Mouse (Mus musculus) myocyte (in vitro differentiated cells): ENCODE measurements around the gene Hexim1.

ENCODE experiments used
- CEBPB ChIP-seq: IDR thresholded peaks from 2 replicates; pipeline ENCODE4 v1.6.1; 2011; ENCODE audit warnings: mild to moderate bottlenecking, moderate library complexity; ENCODE audit not compliant: poor library complexity, insufficient read depth, severe bottlenecking
- E2F4 ChIP-seq: IDR thresholded peaks from one replicate; pipeline ENCODE4 v1.6.1; 2011; ENCODE audit warnings: mild to moderate bottlenecking, control low read depth, moderate library complexity; ENCODE audit not compliant: insufficient read depth
- MAX ChIP-seq: IDR thresholded peaks from one replicate; pipeline ENCODE4 v1.6.1; 2011; ENCODE audit warnings: low read depth, mild to moderate bottlenecking, control low read depth
- MYOD1 ChIP-seq, 3 experiments: IDR thresholded peaks; one replicate each; pipeline ENCODE4 v1.6.1; 2011; ENCODE audit warnings: control low read depth in 2 of 3, low read depth in 2 of 3, mild to moderate bottlenecking in 2 of 3, moderate library complexity in 1 of 3; ENCODE audit not compliant: insufficient read length in 2 of 3, control insufficient read depth in 1 of 3
- POLR2A ChIP-seq: IDR thresholded peaks from one replicate; pipeline ENCODE4 v1.6.1; 2011; ENCODE audit warnings: low read depth, mild to moderate bottlenecking, control low read depth, moderate library complexity; ENCODE audit not compliant: insufficient read length
- POLR2AphosphoS2 ChIP-seq: IDR thresholded peaks from one replicate; pipeline ENCODE4 v1.6.1; 2011; ENCODE audit warnings: low read depth, control low read depth; ENCODE audit not compliant: insufficient read length
- SRF ChIP-seq: IDR thresholded peaks from one replicate; pipeline ENCODE4 v1.6.1; 2011; ENCODE audit warnings: low read depth; ENCODE audit not compliant: control insufficient read depth, insufficient read length
- TCF12 ChIP-seq: IDR thresholded peaks from one replicate; pipeline ENCODE4 v1.6.1; 2011; ENCODE audit warnings: mild to moderate bottlenecking, control low read depth; ENCODE audit not compliant: poor library complexity, insufficient read depth, severe bottlenecking
- TCF3 ChIP-seq: IDR thresholded peaks from one replicate; pipeline ENCODE4 v1.6.1; 2011; ENCODE audit warnings: low read depth, control low read depth; ENCODE audit not compliant: insufficient read length
- USF1 ChIP-seq: IDR thresholded peaks from one replicate; pipeline ENCODE4 v1.6.1; 2011; ENCODE audit warnings: low read depth, mild to moderate bottlenecking, control low read depth, moderate library complexity

GRCm38 (mm10) chr11:103070322-103070880 is 45.6 kb upstream of the Hexim1 start:
- TF ChIP-seq POLR2A, result no peak
- no peak for TF ChIP-seq MYOD1 (IDR thresholded peaks at IDR 0.05; ENCODE audit: control insufficient read depth in 1 of 3, insufficient read length in 2 of 3, low read depth in 2 of 3)
- TF ChIP-seq USF1, result no peak
- TF ChIP-seq CEBPB, result no peak
- no peak for TF ChIP-seq E2F4
- TF ChIP-seq SRF, result no peak
- TF ChIP-seq MAX, result no peak
- TF ChIP-seq TCF12, result no peak
- no peak for TF ChIP-seq POLR2AphosphoS2
- no peak for TF ChIP-seq TCF3
